Comparison of ENCODE assay signal across 7 mouse cellular contexts in the genomic region with DNA sequence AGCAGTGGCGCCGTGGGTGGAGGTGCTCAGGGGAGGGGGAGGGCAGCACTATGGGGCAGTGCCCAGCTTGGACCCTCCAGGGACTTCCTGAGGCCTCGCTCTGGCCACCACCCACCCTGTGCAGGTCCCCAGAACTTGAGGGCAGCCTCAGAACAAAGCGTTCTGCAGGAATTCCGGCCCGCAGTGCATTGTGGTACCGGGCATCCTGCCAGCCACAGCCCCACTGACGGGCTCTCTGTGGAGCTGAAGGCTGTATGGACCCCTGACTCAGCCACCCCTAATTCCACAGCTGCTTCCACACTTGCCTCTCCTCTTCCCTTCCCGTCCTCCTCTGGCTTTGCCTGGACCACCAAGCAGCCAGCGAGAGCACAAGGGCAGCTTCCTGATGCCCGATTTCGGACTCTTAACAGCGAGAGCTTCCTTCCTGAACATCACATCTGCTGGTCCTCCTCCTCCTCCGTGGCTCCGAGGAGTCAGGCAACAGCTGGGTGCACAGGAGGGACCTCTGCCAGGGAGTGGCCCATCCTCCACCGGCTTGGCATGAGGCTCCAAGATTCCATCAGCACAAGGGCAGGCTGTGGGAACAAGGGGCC. TPM values are rescaled to one million over a fixed set of nuclear protein-coding genes. Genes with fewer than 3 reads are reported as not detected.
DNase-seq lines count a peak whose midpoint lies in the region; TF ChIP-seq lines count a peak whose summit lies in the region.

No protein-coding gene starts in this region.

- DNase-seq in layer of hippocampus, postnatal 10 days (ENCODE audit: low spot score in 2 of 2) = peak; percentile 25 to 41
- no peak for DNase-seq in layer of hippocampus, postnatal 14 days (ENCODE audit: low spot score in 2 of 2)
- DNase-seq in adrenal gland, postnatal 25 days = peak; percentile 54
- peak; percentile 69 for DNase-seq in heart, adult 8-10 months (ENCODE audit: low spot score)
- DNase-seq in kidney, postnatal 36 days = peak; percentile 76
- DNase-seq in thymus, postnatal 0 days (ENCODE audit: low spot score) = no peak

- no peaks in the 10 kb centered on the region for H3K36me3 ChIP-seq in testis, adult 2 months (ENCODE audit: control insufficient read depth, insufficient read depth, low read length)

- no peak for TF ChIP-seq CTCF in testis, adult 2 months (IDR thresholded peaks at IDR 0.05; ENCODE audit: control insufficient read depth, insufficient read depth, insufficient replicate concordance, low read depth, low read length)

- no peak for TF ChIP-seq POLR2A in testis, adult 2 months (IDR thresholded peaks at IDR 0.05; ENCODE audit: control insufficient read depth, low read depth, low read length)

- no peak overlapping the region for H3K27ac ChIP-seq in testis, adult 2 months (ENCODE audit: control insufficient read depth, insufficient read depth, low read depth, low read length)

- no peaks in the 10 kb centered on the region for H3K27me3 ChIP-seq in testis, adult 2 months (ENCODE audit: control insufficient read depth, insufficient read depth, low read length)

- peak overlapping the region; percentile 28; the same call in 1 of the 2 replicates for H3K4me3 ChIP-seq in testis, adult 2 months (ENCODE audit: control insufficient read depth, low read depth, low read length)

- peaks cover 12% of the 10 kb centered on the region for H3K4me1 ChIP-seq in testis, adult 2 months (ENCODE audit: control insufficient read depth, insufficient read depth, low read length)

RNA-seq across cellular contexts. Expression of a gene that starts 46.2 kb away (rescaled TPM):
- 1 to 10 TPM; 4.6 to 5.9 TPM for total RNA-seq in layer of hippocampus, postnatal 10 days (2021)
- total RNA-seq in layer of hippocampus, postnatal 14 days (2021) = 1 to 10 TPM; 7.0 to 7.6 TPM
- 25.6 and 37.7 TPM in 2 replicates for total RNA-seq in adrenal gland, postnatal 25 days (2021)
- total RNA-seq in heart, adult 8-10 months (2022) = 10 to 100 TPM; 13.5 to 20.0 (median 17.4) TPM
- 44.7 and 54.1 TPM in 2 replicates for polyA plus RNA-seq in testis, adult 2 months (2012; rRNA removed)
- polyA plus RNA-seq in thymus, postnatal 0 days (2015; fragmentation: Nextera tagmentation; extraction: Ambion mirVana) = 1.6 and 1.8 TPM in 2 replicates

Comparison
In these comparisons a context has a peak if more than half of its experiments do, and no peak if none do; other contexts are left out.
1. DNase-seq: peak in layer of hippocampus, postnatal 10 days (2 of 2), adrenal gland, postnatal 25 days (single experiment), heart, adult 8-10 months (single experiment) and kidney, postnatal 36 days (2 of 2); none in layer of hippocampus, postnatal 14 days (0 of 2) and thymus, postnatal 0 days (single experiment).